Mouse (Mus musculus): ENCODE results near the gene Topors.

The Topors gene

GRCm38 (mm10) chr4:40221004-40221760 lies 48.5 kb downstream of the Topors start:
- in situ Hi-C loops (cut with MboI; ENCODE audit: low pct_unique_long_range_greater_than_20kb in 1 of 2, low sequenced_read_pairs in 2 of 2, unreplicated experiment in 1 of 2): no loop called here

- in situ Hi-C loops (cut with MboI; ENCODE audit: low pct_unique_long_range_greater_than_20kb in 1 of 2, low sequenced_read_pairs in 2 of 2, unreplicated experiment in 1 of 2): no loop called here
These were observed 49.2 kb downstream of the Topors start for GRCm38 (mm10) chr4:40220437-40220836.

GRCm38 (mm10) chr4:40218382-40218781 lies 51.3 kb downstream of the Topors start:
- in situ Hi-C loops (cut with MboI; ENCODE audit: low pct_unique_long_range_greater_than_20kb in 1 of 2, low sequenced_read_pairs in 2 of 2, unreplicated experiment in 1 of 2): no loop called here

- in situ Hi-C loops (cut with MboI; ENCODE audit: low pct_unique_long_range_greater_than_20kb in 1 of 2, low sequenced_read_pairs in 2 of 2, unreplicated experiment in 1 of 2): no loop called here
These were observed 51.7 kb downstream of the Topors start for GRCm38 (mm10) chr4:40217910-40218309.

GRCm38 (mm10) chr4:40212177-40212576 lies 57.5 kb downstream of the Topors start:
- in situ Hi-C loops (cut with MboI; ENCODE audit: low pct_unique_long_range_greater_than_20kb in 1 of 2, low sequenced_read_pairs in 2 of 2, unreplicated experiment in 1 of 2): no loop called here

Data from mouse embryonic stem cell (cell line).